Mouse (Mus musculus) 3134 (cell line): ENCODE data around the gene Slc25a31.

Experiments
- DNase-seq: peaks from one replicate; pipeline ENCODE4 v3.0.0-alpha.2; 2011; ENCODE audit warnings: low spot score; ENCODE audit not compliant: insufficient read length; ENCODE audit errors: extremely low read depth

Slc25a31 gene

DNA sequence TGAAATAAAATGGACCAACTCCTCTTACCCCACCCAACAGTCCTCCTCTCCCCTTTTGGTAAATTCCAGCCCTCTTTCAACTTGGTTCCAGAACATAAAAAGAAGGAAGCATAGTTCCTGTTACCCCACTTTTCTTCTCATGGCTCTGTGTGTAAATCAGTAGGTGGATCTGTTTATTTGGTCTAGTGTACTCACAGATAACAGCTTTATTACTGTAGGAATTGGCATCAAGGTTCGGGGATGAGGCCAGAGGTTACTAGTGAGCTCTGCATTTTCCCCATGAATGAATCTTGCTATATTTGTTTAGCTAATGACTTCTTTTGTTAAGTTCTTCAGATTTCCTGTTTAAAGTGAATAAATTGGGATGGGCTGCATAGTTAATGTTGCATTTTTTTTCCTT, 7.4 kb downstream of the Slc25a31 start:
- no peak for DNase-seq

DNA sequence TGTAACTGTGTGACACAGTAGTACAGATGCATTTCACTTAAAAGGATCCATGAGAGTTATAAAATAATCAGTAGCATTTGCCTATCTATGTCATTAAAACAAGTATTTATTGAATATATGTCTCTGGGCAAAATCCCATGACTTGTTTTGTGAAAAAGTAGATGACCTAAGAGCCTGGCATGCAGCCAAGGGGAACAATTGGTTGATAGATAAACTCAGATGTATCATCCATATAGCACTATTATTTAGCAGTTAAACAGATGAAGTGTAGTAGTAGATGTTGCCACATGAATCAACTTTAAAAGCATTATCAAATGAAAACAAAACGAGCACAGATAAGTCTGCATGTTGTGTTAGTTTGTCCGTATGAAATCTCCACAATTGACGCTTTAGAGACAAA, 10.4 kb downstream of the Slc25a31 start:
- DNase-seq, result no peak

DNA sequence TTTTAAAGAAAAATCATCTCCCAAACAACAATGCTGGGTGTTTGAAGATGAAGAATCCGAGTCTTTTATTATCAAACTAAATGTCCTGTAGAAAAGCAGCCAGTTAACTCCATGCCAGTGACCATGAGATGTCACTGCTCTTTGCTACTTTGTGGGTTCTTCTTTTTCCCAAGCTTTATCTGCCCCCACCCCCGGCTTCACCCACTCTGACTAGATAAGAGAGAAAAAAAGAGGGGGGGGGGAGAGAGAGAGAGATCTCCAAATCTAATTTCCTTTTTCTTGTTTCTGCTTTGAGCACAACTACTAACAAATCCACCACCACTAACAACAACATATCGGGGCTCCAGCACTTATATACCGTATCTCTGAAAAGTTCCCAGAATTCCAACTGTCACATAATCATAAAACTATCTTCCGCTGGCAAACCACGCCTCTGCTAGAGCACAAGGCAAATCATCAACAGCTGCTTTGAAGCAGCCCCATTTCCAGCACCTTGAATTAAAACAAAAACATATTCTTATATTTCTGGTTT, 29.8 kb downstream of the Slc25a31 start:
- no peak for DNase-seq

DNA sequence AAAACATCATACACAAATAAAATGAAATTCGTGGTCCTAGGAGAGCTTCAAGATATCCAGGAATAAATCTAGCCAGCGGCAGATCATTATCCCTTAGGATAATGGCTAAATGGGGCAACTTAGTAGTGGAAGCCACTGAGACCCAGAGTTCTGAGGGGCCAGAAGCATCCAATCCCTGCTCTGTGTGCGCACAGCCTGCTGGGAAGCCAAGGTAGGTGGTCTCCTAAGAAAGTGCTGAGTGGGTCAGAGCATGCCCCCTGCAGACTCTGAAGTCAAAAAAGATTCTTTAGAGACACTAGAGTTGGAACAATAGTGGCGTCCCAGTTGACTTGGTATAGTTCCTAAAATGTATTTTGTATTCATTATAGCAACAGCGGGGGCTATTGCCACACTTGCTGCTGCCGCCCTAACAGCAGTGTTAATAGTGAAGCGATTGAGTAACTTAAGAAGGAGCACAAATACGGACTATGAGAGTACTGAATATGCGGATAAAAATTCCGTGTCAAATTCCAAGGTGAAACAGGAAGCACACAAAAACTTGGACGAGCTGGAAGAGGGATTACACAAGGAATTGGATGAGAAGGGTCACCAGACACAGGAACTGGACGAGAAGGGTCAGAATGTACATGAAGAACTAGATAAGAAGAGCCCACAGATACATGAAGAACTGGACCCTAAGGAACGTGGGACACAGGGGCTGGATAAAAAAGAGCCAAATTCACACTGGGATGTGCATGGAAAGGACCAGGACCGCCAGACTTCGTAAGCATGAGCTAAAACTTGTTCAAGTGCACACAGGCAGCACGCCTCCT, 35.6 kb downstream of the Slc25a31 start, which contains the start of gene Hspa4l:
Hspa4l (plus strand) TSS at position 472 of the 812 bp plus-strand sequence.
- DNase-seq, result no peak

DNA sequence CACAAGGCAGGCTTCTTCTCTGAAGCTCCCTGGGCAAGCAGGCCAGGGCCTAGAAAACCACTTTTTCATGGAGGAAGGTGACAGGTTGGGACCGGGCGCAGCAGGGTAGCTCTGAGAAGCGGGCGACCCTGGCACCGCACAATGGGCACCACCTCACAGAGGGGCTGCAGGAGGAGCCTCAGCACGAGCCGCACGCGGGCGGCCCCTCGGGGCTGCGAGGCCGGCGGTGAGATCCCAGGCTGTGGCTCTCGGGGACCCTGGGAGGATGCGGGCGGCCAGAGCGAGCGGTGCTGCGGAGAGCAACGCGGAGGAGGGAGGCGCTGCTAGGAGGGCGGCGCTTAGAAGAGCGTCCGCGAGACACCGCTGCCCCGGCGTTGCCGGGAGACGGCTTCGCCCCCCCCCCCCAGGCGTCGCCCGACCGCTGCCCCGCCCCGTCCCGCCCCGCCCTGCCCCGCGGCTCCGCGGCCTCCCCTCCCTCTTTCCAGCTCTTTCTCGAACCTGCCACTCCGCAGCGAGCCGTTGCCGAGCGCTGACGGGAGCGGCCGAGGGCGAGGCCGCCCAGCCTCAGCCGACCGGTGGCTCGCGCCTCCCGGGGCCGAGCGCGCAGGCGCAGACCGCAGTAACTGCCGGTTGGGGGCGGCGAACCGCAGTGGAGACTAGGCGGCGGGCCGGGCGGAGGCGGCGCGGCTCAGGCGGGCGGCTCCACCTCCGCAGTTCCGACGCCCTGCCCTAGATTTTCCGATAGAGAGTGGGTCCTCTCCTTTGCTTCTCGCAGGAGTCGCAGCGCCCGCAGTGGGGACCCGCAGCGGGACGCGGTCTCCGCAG, 36.4 kb downstream of the Slc25a31 start:
- DNase-seq, result peak; percentile 94

DNA sequence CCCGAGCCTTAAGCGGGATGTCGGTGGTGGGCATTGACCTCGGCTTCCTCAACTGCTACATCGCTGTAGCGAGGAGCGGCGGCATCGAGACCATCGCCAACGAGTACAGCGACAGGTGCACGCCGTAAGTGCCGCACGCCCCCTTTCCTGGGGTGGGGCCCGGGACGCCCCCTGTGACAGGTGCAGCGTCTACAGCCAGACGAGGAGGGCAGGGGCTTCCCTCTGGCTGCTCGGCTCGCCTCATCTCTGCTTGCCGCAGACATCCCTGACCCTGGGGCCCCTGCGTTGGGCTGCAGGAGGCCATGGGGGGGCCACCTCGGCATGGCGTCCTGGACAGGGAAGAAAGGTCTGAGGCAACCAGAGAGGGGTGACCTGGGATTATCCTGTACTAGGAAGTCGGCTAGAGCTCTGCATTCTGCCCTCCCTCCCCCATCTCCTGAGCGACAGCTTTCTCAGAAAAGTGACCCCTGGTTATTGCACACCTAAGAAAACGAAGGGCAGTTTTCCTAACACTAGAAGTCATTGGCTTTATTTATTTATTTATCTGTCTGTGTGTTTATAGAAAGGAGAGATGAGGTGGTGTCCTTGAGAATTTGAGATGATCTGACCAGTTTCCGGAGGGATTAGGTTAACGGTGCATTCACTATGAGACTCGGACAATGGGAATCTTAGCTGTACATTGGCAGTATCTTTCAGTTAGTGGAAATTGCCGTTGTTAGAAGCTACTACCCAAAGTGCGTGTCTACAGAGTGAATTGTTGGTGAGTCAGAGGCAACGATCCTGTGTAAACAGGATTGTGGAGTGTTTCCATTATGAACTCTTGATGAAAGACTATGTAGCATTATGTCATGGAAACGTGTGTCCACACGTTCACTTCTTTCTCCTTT, 37.2 kb downstream of the Slc25a31 start:
- DNase-seq, result peak; percentile 49

DNA sequence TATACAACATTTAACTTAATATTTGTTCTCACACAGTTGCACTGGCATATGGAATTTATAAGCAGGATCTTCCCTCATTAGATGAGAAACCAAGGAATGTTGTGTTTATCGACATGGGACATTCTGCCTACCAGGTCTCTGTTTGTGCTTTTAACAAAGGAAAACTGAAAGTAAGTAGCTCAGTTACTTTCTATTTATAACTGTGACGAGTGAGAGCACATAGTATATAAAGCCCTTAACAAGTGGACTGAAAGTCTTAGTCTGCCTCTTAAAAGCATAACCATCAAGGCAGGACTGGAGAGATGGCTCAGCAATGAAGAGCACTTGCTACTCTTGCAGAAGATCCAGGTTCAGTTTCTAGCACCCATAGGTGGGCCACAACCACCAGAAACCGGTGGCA, 52.1 kb downstream of the Slc25a31 start:
- no peak for DNase-seq

DNA sequence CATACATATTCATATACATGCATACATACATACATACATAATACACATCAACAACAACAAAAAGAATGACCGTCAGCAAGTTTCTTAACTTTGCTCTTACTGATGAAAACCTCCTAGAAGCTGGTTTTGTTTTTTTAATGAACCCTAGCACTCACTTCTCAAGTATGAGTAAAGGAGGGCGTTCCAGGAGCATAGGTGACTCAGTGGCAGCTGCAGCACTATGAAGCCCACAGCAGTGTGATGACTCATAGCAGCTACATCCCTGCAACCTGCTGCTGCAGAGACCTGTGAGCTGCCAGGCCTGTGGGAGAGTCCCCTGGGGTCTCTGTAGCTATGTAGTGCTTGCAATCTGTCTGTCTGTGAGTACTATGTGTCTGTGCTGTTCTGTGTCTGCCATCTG, 52.7 kb downstream of the Slc25a31 start:
- peak; percentile 68 for DNase-seq
